Mouse (Mus musculus) spleen, embryonic (tissue): Measurements from ENCODE around the gene Fnbp1l.

Source experiments
- CTCF ChIA-PET: fragments of 350-600 bp; sonication (Branson Sonifier 250); formaldehyde crosslinking; loops from one replicate; lab custom pipeline; 2022; lab: Charles Lee

Fnbp1l gene

DNA sequence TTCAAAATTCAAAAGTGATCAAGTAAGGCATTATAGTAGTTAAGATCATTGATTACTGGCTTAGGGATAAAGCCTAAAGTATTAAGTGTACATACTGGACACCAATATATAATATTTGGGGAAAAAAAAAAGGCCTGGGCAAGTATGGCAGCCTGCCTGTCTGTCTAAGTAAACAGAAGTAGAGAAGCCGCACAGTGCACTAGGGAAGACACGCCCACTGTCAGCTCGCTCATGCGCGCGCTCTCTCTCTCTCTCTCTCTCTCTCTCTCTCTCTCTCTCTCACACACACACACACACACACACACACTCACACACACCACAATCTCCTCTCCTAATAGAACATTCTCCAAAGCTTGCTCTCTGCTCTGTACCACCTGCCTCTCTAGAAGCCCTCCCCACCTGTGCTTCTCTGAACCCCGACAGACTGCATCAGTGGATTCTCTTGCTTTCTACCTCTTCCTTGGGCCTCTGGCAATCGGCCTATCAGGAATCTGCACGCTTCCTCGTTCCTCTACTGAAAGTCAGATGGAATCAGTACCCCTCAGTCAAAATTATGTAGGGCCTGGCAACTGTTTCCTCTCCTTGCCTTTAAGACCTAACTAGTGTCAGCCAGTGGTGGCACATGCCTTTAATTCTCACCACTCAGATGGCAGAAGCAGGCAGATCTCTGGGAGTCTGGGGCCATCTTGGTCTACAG, 13.3 kb downstream of the Fnbp1l start:
- CTCF ChIA-PET, result no interaction called here

DNA sequence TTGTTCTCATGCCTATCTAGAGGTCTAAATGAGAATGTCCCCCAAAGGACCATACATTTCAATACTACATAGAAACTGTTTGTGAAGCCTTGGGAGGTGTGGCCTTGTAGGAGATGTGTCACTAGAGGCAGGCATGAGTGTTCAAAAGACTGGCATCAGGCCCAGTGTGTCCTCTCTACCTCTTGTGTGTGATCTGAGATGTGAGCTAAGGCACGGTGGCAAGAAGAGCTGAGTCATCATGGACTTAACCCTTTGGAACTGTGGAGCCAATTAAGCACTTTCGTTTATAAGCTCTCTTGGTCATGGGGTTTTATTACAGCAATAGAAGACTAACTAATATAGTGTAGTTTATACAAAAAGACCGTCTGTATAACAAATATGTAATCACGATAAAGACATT, 16.3 kb downstream of the Fnbp1l start:
- CTCF ChIA-PET, result interaction anchor here (0.5 kb wide), 1 partner anchor 1068 kb away, joined by 4 read pairs; no protein-coding TSS in a partner anchor

DNA sequence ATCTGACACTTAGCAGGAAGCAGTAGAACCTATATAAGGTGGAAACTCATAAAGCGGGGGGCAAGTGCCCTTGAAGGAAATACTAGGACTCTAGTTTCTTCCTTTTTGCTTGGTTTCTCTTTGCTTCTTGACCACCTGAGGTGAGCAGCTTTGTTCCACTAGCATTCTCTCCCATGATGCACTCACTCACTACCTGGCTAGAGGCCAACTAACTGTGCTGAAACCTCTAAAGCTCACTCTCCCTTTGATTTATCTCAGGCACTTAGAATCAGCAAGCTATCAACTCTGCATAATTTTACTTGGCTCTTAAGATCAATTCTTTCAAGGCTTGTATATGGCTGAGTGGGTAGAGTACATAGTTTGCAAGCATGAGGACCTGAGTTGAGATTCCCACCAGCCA, 17.1 kb downstream of the Fnbp1l start:
- CTCF ChIA-PET, result no interaction called here

DNA sequence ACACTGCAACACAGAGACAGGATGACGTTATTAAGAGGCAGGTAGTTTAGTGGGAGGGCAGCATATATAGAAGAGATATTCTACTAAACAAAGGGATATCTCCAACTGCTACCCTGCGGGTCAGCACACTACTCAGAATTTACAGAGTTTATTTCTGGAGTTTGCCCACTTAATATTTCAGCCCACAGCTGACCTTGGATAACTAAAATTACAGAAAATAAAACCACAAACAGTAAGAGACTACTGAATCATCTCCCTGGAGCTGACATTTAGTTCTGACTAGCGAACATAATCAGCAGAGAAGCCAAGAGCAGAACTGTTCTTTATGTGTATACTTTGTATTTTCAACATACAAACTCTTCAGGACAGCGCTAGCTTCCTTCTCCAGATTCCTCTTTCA, 20.2 kb downstream of the Fnbp1l start:
- CTCF ChIA-PET, result no interaction called here

DNA sequence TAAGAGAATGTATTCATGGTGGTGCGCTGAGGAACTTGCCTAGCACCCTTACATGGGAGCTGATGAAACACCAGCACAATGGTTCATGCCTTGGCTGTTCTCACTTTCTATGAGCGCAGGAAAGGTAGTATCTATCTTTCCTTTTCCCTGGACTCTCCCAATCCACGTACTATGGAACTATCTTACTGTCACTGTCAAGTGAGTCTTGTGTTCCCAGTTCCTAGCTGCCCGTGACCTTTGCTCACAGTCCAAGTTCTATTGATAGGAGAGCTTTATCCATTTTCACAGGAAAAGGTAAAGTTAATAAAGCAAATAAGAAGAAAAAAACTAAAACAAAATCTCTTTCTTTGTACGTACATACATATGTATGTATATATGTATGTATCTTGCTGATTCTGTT, 28.7 kb downstream of the Fnbp1l start:
- CTCF ChIA-PET, result interaction anchor here (0.7 kb wide), 1 partner anchor 23 kb away, joined by 4 read pairs; no protein-coding TSS in a partner anchor

DNA sequence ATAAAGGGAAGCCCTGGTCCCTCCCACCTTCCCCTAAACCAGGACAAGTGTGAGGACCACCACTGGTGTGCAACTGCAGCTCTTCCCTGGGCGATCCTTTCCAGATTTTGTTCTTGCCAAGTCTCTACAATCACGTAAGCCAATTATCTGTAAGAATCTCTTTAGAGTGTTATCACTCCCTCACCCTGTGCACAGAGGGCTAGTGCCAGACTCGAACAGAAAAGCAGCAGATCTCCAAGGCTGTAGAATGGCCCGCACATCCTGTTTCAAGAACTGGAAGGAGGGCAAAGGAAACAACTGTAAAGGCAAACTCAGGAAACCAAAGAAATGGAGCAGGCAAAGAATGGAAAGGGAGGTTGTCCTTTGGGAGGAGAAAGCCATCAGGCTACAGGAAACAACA, 29.2 kb downstream of the Fnbp1l start:
- CTCF ChIA-PET, result interaction anchor here (0.7 kb wide), 1 partner anchor 22 kb away, joined by 4 read pairs; no protein-coding TSS in a partner anchor

DNA sequence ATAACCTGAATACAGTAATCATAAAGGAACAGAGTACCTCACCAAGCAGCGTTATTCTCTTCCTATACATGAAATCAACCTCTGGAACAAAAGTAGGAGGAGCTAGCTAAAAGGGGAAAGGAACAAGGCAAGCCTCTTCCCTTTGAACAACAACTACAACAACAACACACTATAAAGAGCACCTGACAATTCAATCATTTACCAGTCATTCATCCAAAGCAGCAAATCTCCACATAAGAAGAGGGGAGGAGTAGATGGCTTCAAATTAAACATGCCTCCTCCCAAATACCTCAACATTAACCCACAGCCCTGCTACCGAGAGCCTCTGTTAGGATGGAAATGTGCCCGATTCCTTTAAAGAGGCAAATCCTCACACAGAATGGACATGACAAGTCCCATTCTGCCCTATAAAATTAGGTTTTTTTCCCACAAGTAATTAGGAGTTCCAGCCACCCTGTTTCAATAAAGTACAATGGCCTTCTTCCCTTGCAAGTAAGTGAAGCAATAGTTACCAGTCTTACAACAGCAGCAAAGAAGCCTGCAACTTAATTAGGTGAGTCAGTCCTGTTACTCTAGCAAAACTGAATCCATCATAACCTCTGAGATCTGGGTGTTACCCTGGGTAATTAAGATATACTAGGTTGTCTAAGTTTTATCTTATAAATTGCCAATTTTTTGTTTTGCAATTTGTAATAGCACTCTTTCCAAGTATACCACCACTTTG, 32.4 kb downstream of the Fnbp1l start:
- CTCF ChIA-PET, result no interaction called here

DNA sequence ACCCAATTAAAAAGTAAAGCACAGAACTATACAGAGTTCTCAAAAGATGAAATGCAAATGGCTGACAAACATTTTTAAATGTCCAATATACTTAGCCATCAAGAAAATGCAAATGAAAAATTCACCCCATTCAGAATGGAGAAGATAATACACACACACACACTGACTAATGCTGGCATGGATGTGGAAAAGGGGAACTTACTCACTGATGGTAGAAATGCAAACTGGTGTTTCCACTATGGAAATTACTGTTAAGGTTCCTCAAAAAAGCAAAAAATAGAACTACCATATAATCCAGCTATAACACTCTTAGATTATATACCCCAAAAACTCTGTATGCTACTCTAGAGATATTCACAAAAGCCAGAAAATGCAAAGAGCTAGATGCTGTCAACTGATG, 42.2 kb downstream of the Fnbp1l start:
- CTCF ChIA-PET, result no interaction called here

DNA sequence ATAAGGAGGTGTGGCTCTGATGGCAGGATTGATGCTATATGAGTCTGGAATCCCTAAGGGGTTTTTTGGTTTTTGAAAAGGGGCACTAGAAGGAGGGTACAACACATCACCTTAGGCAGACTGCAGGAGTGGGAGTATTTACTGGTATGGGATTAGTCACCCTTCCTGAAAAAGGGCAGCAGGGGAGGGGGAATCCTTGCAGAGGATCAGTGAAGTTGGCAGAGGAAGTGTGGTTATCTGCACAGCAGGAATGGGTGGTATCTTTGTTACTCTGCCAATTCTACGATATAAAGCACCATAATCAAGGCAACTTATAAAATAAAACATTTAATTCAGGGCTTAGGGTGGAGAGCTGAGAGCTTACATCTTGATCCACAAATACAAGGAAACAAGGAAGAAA, 44.6 kb downstream of the Fnbp1l start:
- CTCF ChIA-PET, result no interaction called here

DNA sequence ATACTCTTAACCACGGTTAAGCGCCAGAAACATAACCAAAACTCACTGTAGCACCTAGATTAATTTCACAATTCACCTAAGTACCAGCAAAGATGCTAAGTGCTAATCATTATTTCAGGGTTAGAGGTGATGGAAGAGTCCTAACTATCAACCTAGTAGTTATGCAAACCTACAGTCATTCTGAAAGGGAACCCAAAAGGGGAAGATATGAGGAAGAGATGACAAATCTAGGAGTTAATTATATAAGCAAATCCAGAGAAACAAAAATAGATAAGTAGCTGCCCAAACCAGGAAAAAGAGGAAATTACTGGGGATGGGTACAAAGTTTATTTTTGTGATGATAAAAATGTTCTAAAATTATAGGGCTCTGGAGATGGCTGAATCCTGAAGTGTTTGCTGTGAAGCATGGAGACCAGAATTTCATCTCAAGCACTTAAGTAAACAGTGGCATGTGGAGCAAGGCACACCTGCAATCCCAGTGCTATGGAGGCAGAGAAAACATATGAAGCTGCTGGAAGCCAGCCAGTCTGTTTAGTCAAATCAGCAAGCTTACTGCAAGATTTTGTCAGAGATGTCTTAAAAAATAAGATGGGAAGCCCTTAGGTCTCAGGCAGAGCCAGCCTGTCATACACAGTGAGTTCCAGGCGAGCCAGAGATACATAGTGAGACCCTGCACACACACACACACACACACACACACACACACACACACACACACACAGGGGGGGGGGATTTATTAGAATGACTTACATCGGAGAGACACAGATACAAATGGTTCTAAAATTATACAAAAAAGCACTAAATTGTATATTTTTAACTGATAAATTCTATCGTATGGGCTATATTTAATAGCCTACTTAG, 45.9 kb downstream of the Fnbp1l start:
- CTCF ChIA-PET, result no interaction called here

DNA sequence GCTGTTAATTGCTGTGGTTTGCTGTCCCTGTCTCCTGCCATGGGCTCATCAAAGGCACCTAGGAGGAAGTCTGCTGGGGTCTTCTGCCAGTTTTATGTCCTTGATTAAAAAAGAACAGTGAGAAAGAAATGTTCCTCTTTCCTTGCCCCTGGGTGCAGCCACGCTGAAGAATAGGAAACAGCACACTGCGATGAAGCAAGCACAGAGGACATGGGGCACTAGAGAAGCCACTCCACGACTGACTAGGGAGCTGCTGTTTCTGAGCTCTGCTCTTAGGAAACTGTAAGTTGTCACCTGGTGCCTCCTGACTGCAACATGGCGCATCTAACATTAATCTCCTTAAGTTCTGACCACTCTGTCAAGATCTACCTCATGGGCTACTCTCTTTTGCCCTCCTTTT, 53.0 kb downstream of the Fnbp1l start:
- CTCF ChIA-PET, result no interaction called here

DNA sequence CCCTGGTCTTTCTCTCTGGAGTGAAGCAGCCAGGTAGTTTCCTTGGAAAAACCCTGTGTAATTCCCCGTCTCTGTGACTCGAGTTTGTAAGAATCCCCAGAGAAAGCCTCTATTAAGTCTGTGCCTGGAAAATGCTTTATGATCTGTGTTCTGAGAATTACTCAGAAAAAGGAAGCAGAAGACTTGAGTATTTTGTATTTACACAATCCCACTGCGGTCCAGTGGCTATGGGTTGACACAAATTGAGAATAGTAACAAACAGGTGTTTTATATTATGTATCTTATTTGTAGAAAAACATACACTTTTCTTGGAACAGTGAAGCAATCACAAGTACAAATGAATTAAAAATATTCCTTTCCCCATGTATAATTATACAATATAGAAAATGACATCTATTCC, 53.4 kb downstream of the Fnbp1l start:
- CTCF ChIA-PET, result no interaction called here

DNA sequence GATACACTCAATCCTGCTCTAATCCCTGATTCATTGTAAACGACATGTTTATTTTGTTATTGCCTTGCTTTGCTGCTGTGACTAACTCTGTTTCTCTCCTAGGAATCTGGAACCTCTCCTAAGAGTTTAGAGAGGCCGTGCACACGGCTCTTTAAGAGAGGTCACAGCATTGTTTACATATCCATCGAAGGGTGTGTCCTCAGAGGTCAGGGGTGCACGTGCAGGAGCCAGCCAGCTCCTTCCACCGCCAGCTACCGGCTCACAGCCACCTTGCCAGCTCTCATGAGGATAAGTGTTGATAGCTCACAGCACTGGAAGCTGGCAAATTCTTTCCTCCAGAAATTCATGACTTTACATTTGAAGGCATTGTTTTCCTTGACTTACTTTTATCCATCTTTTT, 54.2 kb downstream of the Fnbp1l start:
- CTCF ChIA-PET, result no interaction called here

DNA sequence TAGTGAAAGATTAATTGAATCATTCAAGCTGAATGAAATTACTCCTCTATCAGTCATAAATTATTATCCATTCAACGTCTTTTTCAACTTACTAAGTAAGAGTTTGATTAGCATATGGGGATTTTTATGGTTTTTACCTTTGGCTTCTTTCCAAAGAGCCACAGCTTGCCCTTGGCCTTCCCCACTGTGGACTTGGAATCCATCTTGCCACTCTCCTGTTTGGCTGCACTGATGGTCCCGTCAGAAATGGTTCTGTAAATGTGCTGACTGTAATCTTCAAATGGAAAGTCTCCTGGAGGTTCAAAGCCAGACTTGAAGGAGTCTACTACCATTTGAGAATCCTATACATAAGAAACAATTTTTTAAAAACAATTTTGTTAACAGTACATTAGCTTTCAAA, 61.7 kb downstream of the Fnbp1l start:
- CTCF ChIA-PET, result no interaction called here

DNA sequence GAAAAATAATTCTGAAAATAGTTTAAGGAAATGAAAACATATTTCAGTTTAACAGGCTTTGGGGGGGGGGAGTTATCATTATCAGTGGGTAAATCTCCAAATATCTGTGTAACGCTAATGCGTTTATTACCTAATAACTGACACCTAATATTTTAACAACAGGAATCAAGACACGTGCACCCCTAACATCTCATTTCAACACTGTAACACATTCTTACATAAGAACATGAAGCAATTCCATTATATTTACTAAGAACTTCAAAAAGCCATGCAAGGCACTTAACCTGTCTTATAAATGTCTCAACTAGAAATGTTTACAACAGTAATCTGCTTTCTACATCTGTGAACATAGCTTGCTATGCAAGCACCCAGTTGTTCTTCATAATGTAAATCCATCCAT, 68.3 kb downstream of the Fnbp1l start:
- CTCF ChIA-PET, result interaction anchor here (0.7 kb wide), 1 partner anchor 8 kb away, joined by 22 read pairs; no protein-coding TSS in a partner anchor

DNA sequence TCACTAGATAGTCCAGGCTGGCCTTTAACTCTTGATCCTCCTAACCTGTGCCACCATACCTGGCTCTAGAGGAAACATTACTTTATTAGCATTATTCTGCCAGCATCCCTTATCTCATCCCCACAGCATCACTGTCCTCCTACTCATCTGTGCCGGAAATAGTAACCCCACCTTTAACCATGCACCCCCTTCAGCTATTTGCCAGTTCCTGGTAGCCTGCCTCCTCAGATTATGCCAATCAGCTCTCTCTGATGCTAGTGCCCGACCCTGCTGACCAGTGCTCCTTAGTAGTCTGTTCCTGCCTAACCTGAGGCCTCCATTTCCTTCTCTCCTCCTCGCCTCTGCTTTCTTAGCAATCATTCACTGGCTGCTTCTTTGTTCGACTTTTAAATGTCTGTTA, 72.0 kb downstream of the Fnbp1l start:
- CTCF ChIA-PET, result no interaction called here

DNA sequence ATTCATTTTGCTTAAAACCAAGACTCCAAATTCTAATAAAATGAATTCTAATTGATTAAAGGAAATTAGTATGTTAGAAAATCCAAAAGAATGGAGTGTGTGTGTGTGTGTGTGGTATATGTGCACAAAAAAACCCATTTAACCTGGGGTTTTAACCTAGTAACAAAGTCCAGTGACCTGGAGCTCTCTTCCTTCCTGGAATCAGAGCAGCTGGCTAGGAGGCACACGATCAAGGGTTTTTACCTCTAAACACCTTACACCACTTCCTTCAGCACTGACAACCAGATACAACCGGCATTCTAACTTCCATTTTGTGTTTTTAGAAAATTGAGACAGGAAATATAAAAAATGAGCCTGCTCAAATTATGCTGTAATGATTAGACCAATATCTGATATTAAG, 74.2 kb downstream of the Fnbp1l start:
- CTCF ChIA-PET, result no interaction called here

DNA sequence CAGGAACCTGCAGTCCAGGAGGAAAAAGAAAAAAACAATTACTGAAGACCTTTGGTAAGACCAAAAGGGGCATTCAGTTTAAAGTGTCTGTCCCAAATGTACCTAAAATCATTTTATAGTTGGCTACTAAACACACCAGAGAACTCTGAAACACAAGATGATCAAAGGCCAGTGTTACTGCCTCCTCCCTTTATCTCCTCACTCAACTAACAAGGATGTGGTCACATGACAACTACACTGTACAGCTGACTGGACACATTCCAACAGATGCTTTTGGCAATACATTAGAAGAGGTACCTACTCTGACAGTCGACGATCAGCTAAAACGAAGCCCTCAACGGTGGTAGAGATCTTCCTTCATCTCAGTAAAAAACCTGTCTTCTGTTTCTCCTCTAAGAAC, 78.6 kb downstream of the Fnbp1l start:
- CTCF ChIA-PET, result interaction anchor here (0.8 kb wide), 1 partner anchor 11 kb away, joined by 3 read pairs; no protein-coding TSS in a partner anchor

DNA sequence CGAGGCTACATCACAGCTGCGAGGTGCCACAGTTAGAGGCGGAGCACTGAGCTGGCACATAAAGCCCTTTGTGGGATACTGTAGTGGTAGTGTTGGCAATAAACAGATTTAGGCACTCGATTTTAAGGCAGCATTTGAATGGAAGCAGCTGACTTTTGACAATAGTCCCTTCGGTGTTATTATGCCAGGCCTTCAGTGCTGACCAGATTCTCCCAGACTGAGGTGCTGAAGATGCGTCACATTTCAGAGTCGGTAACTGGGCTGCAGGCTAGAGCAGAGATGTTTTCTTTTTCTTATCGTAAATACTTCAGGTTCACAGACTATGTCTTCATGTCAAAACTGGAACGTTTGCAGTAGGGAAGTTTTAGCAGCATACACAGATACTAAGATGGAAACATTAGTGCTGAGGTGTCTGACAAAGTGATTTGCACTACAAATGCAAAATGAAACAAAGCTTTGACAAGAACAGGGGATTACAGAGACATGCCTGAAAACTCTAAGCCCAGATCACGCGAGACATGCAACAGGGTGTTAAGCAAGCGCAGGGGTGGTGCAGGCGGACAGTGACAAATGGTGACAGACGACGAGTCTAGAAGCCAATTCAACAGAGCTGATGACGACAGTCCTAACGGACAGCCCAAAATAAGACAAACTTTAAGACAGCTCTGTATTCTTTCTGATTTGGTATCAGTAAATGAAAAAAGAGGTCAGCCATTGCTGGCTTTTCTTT, 79.4 kb downstream of the Fnbp1l start:
- CTCF ChIA-PET, result no interaction called here

DNA sequence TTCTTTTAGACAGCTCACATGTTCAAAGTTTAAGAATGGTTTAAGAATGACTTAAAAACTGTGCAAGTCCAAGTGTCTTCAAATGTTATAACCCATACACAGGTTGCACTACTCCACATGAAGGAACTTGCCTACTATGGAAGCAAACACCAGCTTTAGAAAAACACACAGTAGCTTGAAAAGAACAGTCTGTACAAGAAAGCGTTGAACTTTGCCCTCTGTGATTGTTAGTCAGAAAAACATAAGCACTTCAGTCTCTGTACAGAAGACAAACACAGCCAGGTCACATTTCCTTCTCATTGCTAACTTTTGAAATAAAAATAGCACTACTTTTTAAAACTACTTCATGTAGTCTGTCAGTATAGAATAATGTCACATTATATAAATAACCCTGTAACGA, 80.7 kb downstream of the Fnbp1l start:
- CTCF ChIA-PET, result no interaction called here

DNA sequence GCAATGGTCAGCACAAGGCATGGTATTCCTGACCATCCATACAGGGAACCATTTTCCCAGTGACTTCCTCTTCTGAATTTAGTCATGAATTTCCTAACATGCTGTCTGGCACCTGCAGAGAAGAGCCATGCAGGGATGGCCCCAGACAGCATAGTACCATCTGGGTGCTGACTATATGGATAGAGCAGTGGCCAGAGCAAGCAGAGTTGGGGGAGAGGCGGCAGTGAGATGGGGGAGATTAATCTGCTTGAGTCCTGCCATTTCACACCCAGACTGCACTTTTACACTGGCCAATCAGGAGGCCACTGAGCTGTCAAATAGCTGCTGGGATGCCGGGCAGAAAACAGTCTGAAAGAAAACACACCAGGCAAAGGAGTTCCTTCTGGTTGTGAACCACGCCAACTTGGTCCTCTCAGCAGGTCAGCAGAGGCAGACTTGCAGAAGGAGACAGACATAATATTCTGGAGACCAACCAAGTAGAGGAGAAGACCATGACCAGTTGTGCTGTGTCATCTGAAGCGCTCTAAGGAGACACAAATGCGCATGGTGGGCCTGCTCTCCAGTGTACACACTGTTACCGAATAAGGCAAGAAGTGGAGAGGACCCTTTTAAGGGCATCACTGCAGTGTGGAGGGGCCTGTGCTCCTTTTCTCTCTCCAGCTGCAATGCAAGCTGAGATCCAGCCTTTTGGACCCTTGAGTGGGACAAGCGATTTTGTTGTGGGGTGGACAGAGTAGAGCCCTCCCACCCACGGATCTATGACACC, 83.4 kb downstream of the Fnbp1l start:
- CTCF ChIA-PET, result no interaction called here
